Mouse (Mus musculus) heart, embryonic 12.5 days (tissue): ENCODE data around the gene Tmsb15b1. TPM values are rescaled to one million over a fixed set of nuclear protein-coding genes. Genes with fewer than 3 reads are reported as not detected.
A peak's percentile ranks its signal among the peaks of the same experiment; 100 is the strongest.
"Not testable (repeated sequence)": the region's sequence is repeated elsewhere in the genome, so short reads cannot be mapped to it uniquely, and the experiment has no call there.

Experiments
- ATAC-seq: fragments of 200-750 bp; cut with Nextera tagmentation; 2 replicates; pipeline ENCODE4 v1.8.0; 2017; ENCODE audit warnings: moderate TSS enrichment, moderate library complexity; ENCODE audit not compliant: insufficient number of reproducible peaks, low FRiP score
- H3K27ac ChIP-seq: fragments of 300-500 bp; sonication (generic); 2 replicates; pipeline ENCODE4 v1.5.1; 2016; ENCODE audit warnings: mild to moderate bottlenecking, moderate library complexity; ENCODE audit not compliant: poor library complexity, severe bottlenecking
- H3K27me3 ChIP-seq: fragments of 300-500 bp; sonication (generic); replicated peaks from 2 replicates; pipeline ENCODE4 v1.6.1; 2016; ENCODE audit warnings: mild to moderate bottlenecking, moderate library complexity
- H3K36me3 ChIP-seq: fragments of 300-500 bp; sonication (generic); 2 replicates; pipeline ENCODE4 v1.6.1; 2016; ENCODE audit warnings: mild to moderate bottlenecking, moderate library complexity
- H3K4me1 ChIP-seq: fragments of 300-500 bp; sonication (generic); replicated peaks from 2 replicates; pipeline ENCODE4 v1.6.1; 2016; ENCODE audit warnings: mild to moderate bottlenecking
- H3K4me2 ChIP-seq: fragments of 300-500 bp; sonication (generic); 2 replicates; pipeline ENCODE4 v1.6.1; 2016; ENCODE audit warnings: mild to moderate bottlenecking, moderate library complexity
- H3K4me3 ChIP-seq: fragments of 300-500 bp; sonication (generic); 2 replicates; pipeline ENCODE4 v1.5.1; 2016; ENCODE audit warnings: mild to moderate bottlenecking
- H3K9ac ChIP-seq: fragments of 300-500 bp; sonication (generic); 2 replicates; pipeline ENCODE4 v1.6.1; 2016; ENCODE audit warnings: mild to moderate bottlenecking, moderate library complexity
- H3K9me3 ChIP-seq: fragments of 300-500 bp; sonication (generic); replicated peaks from 2 replicates; pipeline ENCODE4 v1.6.1; 2016; ENCODE audit warnings: mild to moderate bottlenecking, moderate library complexity
- WGBS: fragments of 180-500 bp; shearing (Covaris S2); methylation state at CpG from one replicate; pipeline ENCODE4 v1.1.7; 2016; 5-methylcytosine and 5-hydroxymethylcytosine counted together
- polyA plus RNA-seq: library from polyadenylated mRNA; unstranded; fragments of >200 nt; fragmentation: Nextera tagmentation; extraction: Ambion mirVana; gene quantifications from 2 replicates; pipeline ENCODE4 v1.2.1, GENCODE M21; 2016

Gene Tmsb15b1
- polyA plus RNA-seq, 1 experiment from 2014 or later, result 11.7 TPM

- ATAC-seq, H3K4me1 ChIP-seq, H3K36me3 ChIP-seq, H3K27ac ChIP-seq, H3K9me3 ChIP-seq, H3K27me3 ChIP-seq: not testable (repeated sequence)
- peak within 1 kb of the TSS; percentile 51 for H3K4me3 ChIP-seq
- peak within 1 kb of the TSS; percentile 35; the same call in 1 of the 2 replicates for H3K9ac ChIP-seq
- WGBS, result 81% methylated on average over 6 of the region's 6 CpGs
- peak within 1 kb of the TSS; percentile 61 for H3K4me2 ChIP-seq
Observed at GRCm38 (mm10) chrX:136975397-136975796, 1.3 kb downstream of the Tmsb15b1 start, which contains the start of gene Tmsb15b2. Gene Tmsb15b2, minus strand, starts transcription at chrX:136975497.

DNA sequence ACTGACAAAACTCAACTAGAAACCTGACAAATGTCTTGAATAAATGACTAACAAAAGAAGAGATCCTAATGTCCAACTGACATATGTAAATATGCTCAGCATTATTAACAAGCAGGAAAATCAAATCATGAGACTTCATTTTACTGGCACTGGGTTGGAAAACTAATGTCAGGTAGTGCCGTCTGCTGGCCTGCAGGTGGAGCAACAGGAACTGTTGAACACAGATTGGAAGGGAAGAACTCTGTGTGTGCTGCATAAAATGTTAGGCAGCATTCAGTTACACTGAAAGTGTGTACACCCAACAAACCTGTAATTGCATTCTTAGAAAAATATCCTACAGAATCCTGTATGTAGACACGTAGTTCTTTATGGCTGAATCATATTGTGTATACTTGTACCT, 17.0 kb downstream of the Tmsb15b1 start:
- H3K4me1 ChIP-seq, result no peaks in the 10 kb centered on the region
- no peak overlapping the region for H3K4me2 ChIP-seq
- no peaks in the 10 kb centered on the region for H3K36me3 ChIP-seq
- no peaks in the 10 kb centered on the region for H3K9me3 ChIP-seq
- no peak overlapping the region for H3K4me3 ChIP-seq
- no peak for ATAC-seq
- no peak overlapping the region for H3K27ac ChIP-seq
- 28% methylated on average over 2 of the region's 2 CpGs for WGBS
- no peak overlapping the region for H3K9ac ChIP-seq
- no peaks in the 10 kb centered on the region for H3K27me3 ChIP-seq

DNA sequence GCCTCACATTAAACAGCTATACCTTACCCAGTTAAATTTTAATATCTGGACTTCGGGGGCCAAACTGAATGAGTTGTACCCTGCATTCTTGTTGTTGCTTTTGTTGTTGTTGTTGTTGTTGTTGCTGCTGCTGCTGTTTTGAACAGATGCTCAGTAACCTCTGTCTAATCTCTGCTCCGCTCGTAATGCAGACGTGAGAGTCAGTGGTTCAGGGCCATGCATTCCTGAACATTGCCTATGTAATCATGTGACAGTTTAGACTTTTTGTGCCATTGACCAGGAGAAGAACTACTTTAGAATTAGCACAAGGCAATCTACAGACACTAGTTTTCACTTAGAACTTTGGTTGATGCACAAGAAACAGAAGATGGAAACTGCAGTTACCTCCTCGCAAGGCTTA, 18.4 kb downstream of the Tmsb15b1 start:
- not testable (repeated sequence) for H3K9me3 ChIP-seq, ATAC-seq, H3K27ac ChIP-seq, H3K27me3 ChIP-seq, H3K36me3 ChIP-seq, H3K4me1 ChIP-seq, H3K9ac ChIP-seq
- Histone ChIP-seq H3K4me2 (peak overlapping the region; percentile 60), H3K4me3 (peak overlapping the region; percentile 34; the same call in 1 of the 2 replicates)
- 62% methylated on average over 5 of the region's 5 CpGs for WGBS

DNA sequence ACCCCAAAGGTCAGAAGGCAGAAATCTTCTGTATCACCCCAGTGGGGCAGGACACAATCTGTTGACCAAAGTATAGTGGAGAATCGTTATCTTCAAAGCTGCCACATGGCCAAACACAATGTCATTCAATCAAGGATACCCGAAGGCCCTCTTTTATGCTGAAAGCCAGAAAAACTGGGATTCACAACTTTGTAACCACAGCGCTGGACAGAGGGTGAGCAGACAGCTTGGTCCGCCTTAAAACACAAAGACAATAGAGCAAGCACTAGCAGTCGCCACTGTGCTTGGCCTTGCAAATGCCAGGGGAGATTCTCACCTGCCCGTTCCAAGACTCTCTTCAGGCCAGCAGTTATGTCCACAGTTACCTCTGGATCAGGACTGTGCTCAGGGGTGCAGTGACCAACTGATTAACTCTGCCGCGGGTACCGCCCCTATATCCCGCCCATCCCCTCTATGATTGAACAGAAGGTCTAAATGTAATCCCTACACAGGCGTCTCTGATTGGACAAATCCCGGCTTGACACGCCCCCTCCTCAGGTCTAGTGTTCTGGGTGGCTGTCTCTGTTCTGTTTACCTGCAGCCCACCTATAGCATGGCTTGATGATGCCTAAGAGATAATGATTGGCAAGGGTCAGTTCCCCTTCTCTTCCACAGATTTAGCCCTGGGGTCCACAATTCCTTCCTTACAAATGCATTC, 18.9 kb downstream of the Tmsb15b1 start:
- Histone ChIP-seq H3K4me3 (peak overlapping the region; percentile 34; the same call in 1 of the 2 replicates), H3K4me2 (peak overlapping the region; percentile 60)
- ATAC-seq, result peak; percentile 85
- H3K9ac ChIP-seq, H3K4me1 ChIP-seq, H3K36me3 ChIP-seq, H3K27me3 ChIP-seq, H3K9me3 ChIP-seq, H3K27ac ChIP-seq: not testable (repeated sequence)
- WGBS, result 22% methylated on average over 13 of the region's 13 CpGs

DNA sequence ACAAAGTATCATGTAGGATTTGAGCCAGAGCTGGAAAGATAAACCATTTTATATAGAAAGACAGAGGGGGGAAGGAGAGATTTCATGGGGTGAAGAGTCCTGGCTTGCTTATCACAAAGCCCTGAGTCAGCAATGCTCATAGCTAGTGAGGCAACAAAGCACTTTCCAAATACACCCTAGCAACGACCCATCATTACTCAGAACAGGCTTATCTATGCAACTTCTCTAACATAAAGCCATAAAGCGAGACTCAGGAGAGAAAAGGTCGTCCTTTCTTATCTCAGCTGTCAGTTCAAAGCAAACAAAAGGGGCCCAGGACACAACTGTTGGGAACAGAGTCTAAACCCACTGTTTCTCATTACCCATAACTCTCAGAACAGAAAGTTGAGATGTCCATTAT, 38.7 kb downstream of the Tmsb15b1 start:
- no peaks in the 10 kb centered on the region for H3K27me3 ChIP-seq
- WGBS, result 23% methylated on average over 3 of the region's 3 CpGs
- H3K4me2 ChIP-seq, result no peak overlapping the region

DNA sequence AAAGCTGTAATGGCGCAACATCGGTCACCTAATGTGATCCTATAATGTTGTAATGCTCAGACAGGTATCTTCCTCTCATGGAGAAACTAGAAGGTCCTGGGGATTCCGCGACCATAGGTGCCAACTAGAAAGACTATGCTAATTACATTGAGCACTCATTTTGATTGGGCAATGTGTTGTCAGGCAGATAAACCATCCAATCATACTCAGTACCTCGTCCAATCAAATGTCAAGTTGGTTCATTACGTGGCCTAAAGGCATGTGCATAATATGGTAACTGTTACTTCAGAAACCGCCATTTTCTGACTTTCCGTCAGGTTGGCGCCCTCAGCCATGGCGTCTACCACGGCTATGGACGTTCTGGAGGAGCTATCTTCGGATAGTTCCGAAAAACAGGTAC, 49.6 kb downstream of the Tmsb15b1 start, which contains the start of gene H2bfm:
Gene H2bfm, plus strand, starts transcription at position 295 of the 400 bp plus-strand sequence.
- no peaks in the 10 kb centered on the region for H3K36me3 ChIP-seq
- H3K27ac ChIP-seq, result no peak within 1 kb of the TSS
- no peak within 1 kb of the TSS for H3K4me2 ChIP-seq
- ATAC-seq, result no peak
- H3K4me3 ChIP-seq, result no peak within 1 kb of the TSS
- no peaks in the 10 kb centered on the region for H3K27me3 ChIP-seq
- WGBS, result 87% methylated on average over 14 of the region's 14 CpGs
- H3K9me3 ChIP-seq, result peaks cover 12% of the 10 kb centered on the region
- H3K9ac ChIP-seq, result no peak within 1 kb of the TSS
- no peaks in the 10 kb centered on the region for H3K4me1 ChIP-seq

More for the DNA sequence above, 38.7 kb downstream of the Tmsb15b1 start:
- Histone ChIP-seq H3K4me1 (no peaks in the 10 kb centered on the region), H3K4me3 (no peak overlapping the region), H3K27ac (no peak overlapping the region), H3K9ac (no peak overlapping the region), H3K36me3 (no peaks in the 10 kb centered on the region), H3K9me3 (no peaks in the 10 kb centered on the region)
- no peak for ATAC-seq

DNA sequence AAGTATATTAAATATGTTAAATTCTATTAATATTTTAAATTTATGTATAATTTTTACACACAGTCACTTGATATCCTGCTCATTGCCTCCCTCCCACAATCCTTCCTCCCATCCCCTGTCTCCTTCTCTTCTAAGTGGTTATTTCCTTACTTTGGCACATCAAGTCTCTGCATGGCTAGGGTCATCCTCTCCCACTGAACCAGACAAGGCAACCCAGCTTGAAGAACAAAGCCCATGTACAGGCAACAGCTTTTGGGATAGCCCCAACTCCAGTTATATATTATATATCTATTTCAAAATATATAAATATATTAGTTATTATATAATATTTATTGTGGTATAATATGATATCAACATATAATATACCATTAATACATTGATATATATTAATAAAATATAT, 50.8 kb downstream of the Tmsb15b1 start:
- no peak overlapping the region for H3K4me3 ChIP-seq
- H3K27me3 ChIP-seq, result no peaks in the 10 kb centered on the region
- peaks cover 12% of the 10 kb centered on the region for H3K9me3 ChIP-seq
- no peak for ATAC-seq
- H3K9ac ChIP-seq, result no peak overlapping the region
- no peak overlapping the region for H3K27ac ChIP-seq
- no peaks in the 10 kb centered on the region for H3K36me3 ChIP-seq
- no peaks in the 10 kb centered on the region for H3K4me1 ChIP-seq
- no peak overlapping the region for H3K4me2 ChIP-seq

Other genes starting within 250 kb of the Tmsb15b1 start
- gene Morf4l2, start 233.2 kb downstream of the Tmsb15b1 start, polyA plus RNA-seq, result 403 and 424 TPM in 2 replicates
- not detected in 2 replicates for gene Glra4, start 196.7 kb downstream of the Tmsb15b1 start, polyA plus RNA-seq
- 3.8 and 4.4 TPM in 2 replicates for gene Plp1, start 154.2 kb downstream of the Tmsb15b1 start, polyA plus RNA-seq
- gene Rab9b, start 108.1 kb downstream of the Tmsb15b1 start, polyA plus RNA-seq, result 0.21 and 0.26 TPM in 2 replicates
- gene H2bfm, start 49.5 kb downstream of the Tmsb15b1 start, polyA plus RNA-seq, result not detected in 2 replicates
- gene Tmsb15b2, start 1.4 kb downstream of the Tmsb15b1 start, polyA plus RNA-seq, result 18.1 and 22.5 TPM in 2 replicates
- 1.4 and 2.3 TPM in 2 replicates for gene Tmsb15l, start within 50 bp of the Tmsb15b1 start, polyA plus RNA-seq
- gene Zcchc18, start 16.3 kb upstream of the Tmsb15b1 start, polyA plus RNA-seq, result 2.7 and 4.1 TPM in 2 replicates
- gene Slc25a53, start 61.4 kb upstream of the Tmsb15b1 start, polyA plus RNA-seq, result 5.1 and 5.4 TPM in 2 replicates
- gene Fam199x, start 72.7 kb upstream of the Tmsb15b1 start, polyA plus RNA-seq, result 7.8 and 8.4 TPM in 2 replicates
- not detected in 2 replicates for gene Esx1, start 145.2 kb upstream of the Tmsb15b1 start, polyA plus RNA-seq